Mouse (Mus musculus) neural tube, embryonic 13.5 days (tissue): ENCODE results near the gene Irgm1. TPM values are rescaled to one million over a fixed set of nuclear protein-coding genes. Genes with fewer than 3 reads are reported as not detected.
"Not testable (repeated sequence)": the region's sequence is repeated elsewhere in the genome, so short reads cannot be mapped to it uniquely, and the experiment has no call there.

Source experiments
- ATAC-seq: fragments of 200-750 bp; cut with Nextera tagmentation; 2 replicates; pipeline ENCODE4 v1.8.0; 2017; ENCODE audit warnings: low read depth, mild to moderate bottlenecking, moderate TSS enrichment, moderate library complexity
- H3K27ac ChIP-seq: fragments of 300-500 bp; sonication (generic); replicated peaks from 2 replicates; pipeline ENCODE4 v1.5.1; 2015; ENCODE audit warnings: moderate library complexity, mild to moderate bottlenecking, inconsistent platforms
- H3K27me3 ChIP-seq: fragments of 300-500 bp; sonication (generic); 2 replicates; pipeline ENCODE4 v1.6.1; 2015; ENCODE audit warnings: mild to moderate bottlenecking, inconsistent platforms
- H3K36me3 ChIP-seq: fragments of 300-500 bp; sonication (generic); 2 replicates; pipeline ENCODE4 v1.6.1; 2015; ENCODE audit warnings: mild to moderate bottlenecking, inconsistent platforms
- H3K4me1 ChIP-seq: fragments of 300-500 bp; sonication (generic); replicated peaks from 2 replicates; pipeline ENCODE4 v1.6.1; 2015; ENCODE audit warnings: inconsistent platforms
- H3K4me2 ChIP-seq: fragments of 300-500 bp; sonication (generic); 2 replicates; pipeline ENCODE4 v1.6.1; 2015; ENCODE audit warnings: inconsistent platforms, mild to moderate bottlenecking, moderate library complexity
- H3K4me3 ChIP-seq: fragments of 300-500 bp; sonication (generic); 2 replicates; pipeline ENCODE4 v1.5.1; 2015; ENCODE audit warnings: mild to moderate bottlenecking, inconsistent platforms
- H3K9ac ChIP-seq: fragments of 300-500 bp; sonication (generic); 2 replicates; pipeline ENCODE4 v1.6.1; 2015; ENCODE audit warnings: moderate library complexity, mild to moderate bottlenecking, inconsistent platforms
- H3K9me3 ChIP-seq: fragments of 300-500 bp; sonication (generic); 2 replicates; pipeline ENCODE4 v1.6.1; 2016; ENCODE audit warnings: inconsistent platforms
- WGBS: fragments of 180-500 bp; shearing (Covaris S2); methylation state at CpG from one replicate; pipeline ENCODE4 v1.1.7; 2015; 5-methylcytosine and 5-hydroxymethylcytosine counted together
- polyA plus RNA-seq: library from polyadenylated mRNA; unstranded; fragments of >200 nt; fragmentation: Nextera tagmentation; extraction: Ambion mirVana; gene quantifications from 2 replicates; pipeline ENCODE4 v1.2.1, GENCODE M21; 2015

Gene Irgm1
- polyA plus RNA-seq, 1 experiment from 2014 or later, result 3.2 TPM

GRCm38 (mm10) chr11:48838181-48838797 is 33.2 kb downstream of the Irgm1 start:
- ATAC-seq, result peak; percentile 21; the same call in 1 of the 2 replicates
- Histone ChIP-seq H3K4me2 (peak overlapping the region; percentile 84), H3K36me3 (no peaks in the 10 kb centered on the region), H3K27me3 (peaks cover 31% of the 10 kb centered on the region), H3K4me1 (peaks cover 17% of the 10 kb centered on the region), H3K9me3 (no peaks in the 10 kb centered on the region), H3K27ac (peak overlapping the region; percentile 72; the same call in 1 of the 2 replicates), H3K4me3 (peak overlapping the region; percentile 90), H3K9ac (peak overlapping the region; percentile 80)
- 3% methylated on average over 16 of the region's 16 CpGs for WGBS

- peaks cover 17% of the 10 kb centered on the region for H3K4me1 ChIP-seq
- peak overlapping the region; percentile 84 for H3K4me2 ChIP-seq
- WGBS, result under 1% methylated on average over 76 of the region's 77 CpGs
- H3K4me3 ChIP-seq, result peak overlapping the region; percentile 90
- peaks cover 28% of the 10 kb centered on the region for H3K27me3 ChIP-seq
- ATAC-seq, result peak; percentile 36
- H3K36me3 ChIP-seq, result no peaks in the 10 kb centered on the region
- peak overlapping the region; percentile 80 for H3K9ac ChIP-seq
- H3K27ac ChIP-seq, result peak overlapping the region; percentile 72
- no peaks in the 10 kb centered on the region for H3K9me3 ChIP-seq
These were observed 33.9 kb downstream of the Irgm1 start for GRCm38 (mm10) chr11:48837310-48838180.

GRCm38 (mm10) chr11:48836990-48837309 is 34.5 kb downstream of the Irgm1 start:
- Histone ChIP-seq H3K9ac (peak overlapping the region; percentile 80), H3K4me3 (peak overlapping the region; percentile 90), H3K4me1 (peaks cover 17% of the 10 kb centered on the region), H3K9me3 (no peaks in the 10 kb centered on the region), H3K27me3 (peaks cover 28% of the 10 kb centered on the region), H3K27ac (0 out of 2 replicates have a peak overlapping the region, but pooled peaks have one; percentile 72), H3K36me3 (no peaks in the 10 kb centered on the region), H3K4me2 (peak overlapping the region; percentile 84)
- 10% methylated on average over 11 of the region's 11 CpGs for WGBS
- ATAC-seq, result no peak

GRCm38 (mm10) chr11:48835923-48836322 is 35.6 kb downstream of the Irgm1 start:
- H3K27me3 ChIP-seq, result peaks cover 28% of the 10 kb centered on the region
- no peak overlapping the region for H3K4me2 ChIP-seq
- 75% methylated on average over 6 of the region's 6 CpGs for WGBS
- peaks cover 17% of the 10 kb centered on the region for H3K4me1 ChIP-seq
- no peak overlapping the region for H3K27ac ChIP-seq
- ATAC-seq, result no peak
- no peaks in the 10 kb centered on the region for H3K9me3 ChIP-seq
- H3K36me3 ChIP-seq, result no peaks in the 10 kb centered on the region
- H3K4me3 ChIP-seq, result no peak overlapping the region
- H3K9ac ChIP-seq, result no peak overlapping the region

GRCm38 (mm10) chr11:48833731-48834639 is 37.5 kb downstream of the Irgm1 start:
- Histone ChIP-seq H3K4me3 (peak overlapping the region; percentile 57), H3K9me3 (no peaks in the 10 kb centered on the region), H3K9ac (peak overlapping the region; percentile 76), H3K4me1 (peaks cover 17% of the 10 kb centered on the region), H3K27me3 (peaks cover 13% of the 10 kb centered on the region), H3K27ac (peak overlapping the region; percentile 77), H3K4me2 (peak overlapping the region; percentile 67), H3K36me3 (no peaks in the 10 kb centered on the region)
- WGBS, result under 1% methylated on average over 30 of the region's 30 CpGs
- ATAC-seq, result peak; percentile 89

- Histone ChIP-seq H3K9me3 (no peaks in the 10 kb centered on the region), H3K4me1 (peaks cover 9% of the 10 kb centered on the region), H3K36me3 (no peaks in the 10 kb centered on the region), H3K9ac (no peak overlapping the region), H3K4me2 (peak overlapping the region; percentile 67), H3K4me3 (peak overlapping the region; percentile 57), H3K27me3 (peaks cover 13% of the 10 kb centered on the region), H3K27ac (no peak overlapping the region)
- ATAC-seq, result no peak
- WGBS, result 41% methylated on average over 8 of the region's 9 CpGs
These were observed 38.3 kb downstream of the Irgm1 start for GRCm38 (mm10) chr11:48833078-48833730.

- 69% methylated on average over 2 of the region's 2 CpGs for WGBS
- H3K27ac ChIP-seq, result no peak overlapping the region
- no peaks in the 10 kb centered on the region for H3K36me3 ChIP-seq
- H3K4me1 ChIP-seq, result peaks cover 9% of the 10 kb centered on the region
- no peak overlapping the region for H3K4me2 ChIP-seq
- ATAC-seq, result no peak
- H3K9me3 ChIP-seq, result no peaks in the 10 kb centered on the region
- no peak overlapping the region for H3K9ac ChIP-seq
- no peak overlapping the region for H3K4me3 ChIP-seq
- peaks cover 4% of the 10 kb centered on the region; the same call in 1 of the 2 replicates for H3K27me3 ChIP-seq
These were observed 40.2 kb downstream of the Irgm1 start for GRCm38 (mm10) chr11:48831273-48831672.

- H3K9ac ChIP-seq, result no peak overlapping the region
- WGBS, result 75% methylated on average over 2 of the region's 2 CpGs
- H3K9me3 ChIP-seq, result no peaks in the 10 kb centered on the region
- H3K4me1 ChIP-seq, result peaks cover 9% of the 10 kb centered on the region
- H3K27ac ChIP-seq, result no peak overlapping the region
- H3K36me3 ChIP-seq, result no peaks in the 10 kb centered on the region
- no peak overlapping the region for H3K4me2 ChIP-seq
- H3K27me3 ChIP-seq, result no peaks in the 10 kb centered on the region; the same call in 1 of the 2 replicates
- H3K4me3 ChIP-seq, result no peak overlapping the region
- ATAC-seq, result no peak
These were observed 41.2 kb downstream of the Irgm1 start for GRCm38 (mm10) chr11:48830279-48830678.

GRCm38 (mm10) chr11:48827926-48828325 is 43.6 kb downstream of the Irgm1 start:
- no peaks in the 10 kb centered on the region for H3K9me3 ChIP-seq
- H3K27me3 ChIP-seq, result peaks cover 16% of the 10 kb centered on the region
- WGBS, result 70% methylated on average over 6 of the region's 6 CpGs
- no peak overlapping the region for H3K9ac ChIP-seq
- no peak overlapping the region for H3K4me2 ChIP-seq
- H3K4me1 ChIP-seq, result peaks cover 23% of the 10 kb centered on the region
- ATAC-seq, result no peak
- no peak overlapping the region for H3K27ac ChIP-seq
- H3K36me3 ChIP-seq, result no peaks in the 10 kb centered on the region
- H3K4me3 ChIP-seq, result no peak overlapping the region

- WGBS, result 0% methylated on average over 5 of the region's 6 CpGs
- 0 out of 2 replicates have a peak overlapping the region, but pooled peaks have one; percentile 52 for H3K27ac ChIP-seq
- H3K27me3 ChIP-seq, result peaks cover 21% of the 10 kb centered on the region
- peaks cover 23% of the 10 kb centered on the region for H3K4me1 ChIP-seq
- H3K4me2 ChIP-seq, result peak overlapping the region; percentile 57
- no peaks in the 10 kb centered on the region for H3K9me3 ChIP-seq
- peak overlapping the region; percentile 56 for H3K9ac ChIP-seq
- peak overlapping the region; percentile 42 for H3K4me3 ChIP-seq
- no peaks in the 10 kb centered on the region for H3K36me3 ChIP-seq
- ATAC-seq, result no peak; the same call in 1 of the 2 replicates
These were observed 44.8 kb downstream of the Irgm1 start for GRCm38 (mm10) chr11:48826752-48827096.

GRCm38 (mm10) chr11:48825979-48826751 is 45.3 kb downstream of the Irgm1 start, which contains the start of the genes Trim7 and Gm12184:
TSS of gene Trim7 (plus strand) at chr11:48826140.
TSS of gene Gm12184 (minus strand) at chr11:48826655.
- H3K27ac ChIP-seq, result 0 out of 2 replicates have a peak within 1 kb of the TSS, but pooled peaks have one; percentile 52
- peaks cover 23% of the 10 kb centered on the region for H3K4me1 ChIP-seq
- WGBS, result under 1% methylated on average over 36 of the region's 92 CpGs
- H3K9ac ChIP-seq, result peak within 1 kb of the TSS; percentile 56
- H3K9me3 ChIP-seq, H3K36me3 ChIP-seq: not testable (repeated sequence)
- peak within 1 kb of the TSS; percentile 59 for H3K4me2 ChIP-seq
- H3K4me3 ChIP-seq, result peak within 1 kb of the TSS; percentile 42
- H3K27me3 ChIP-seq, result peaks cover 21% of the 10 kb centered on the region
- ATAC-seq, result peak; percentile 71
